Mouse (Mus musculus): ENCODE measurements at regions not wholly inside any gene's neighbourhood (a gene's known extent, or its start where the extent isn't known, plus 50 kb on each side); places are given as distances from the start of the nearest gene placed in this dataset.

DNA sequence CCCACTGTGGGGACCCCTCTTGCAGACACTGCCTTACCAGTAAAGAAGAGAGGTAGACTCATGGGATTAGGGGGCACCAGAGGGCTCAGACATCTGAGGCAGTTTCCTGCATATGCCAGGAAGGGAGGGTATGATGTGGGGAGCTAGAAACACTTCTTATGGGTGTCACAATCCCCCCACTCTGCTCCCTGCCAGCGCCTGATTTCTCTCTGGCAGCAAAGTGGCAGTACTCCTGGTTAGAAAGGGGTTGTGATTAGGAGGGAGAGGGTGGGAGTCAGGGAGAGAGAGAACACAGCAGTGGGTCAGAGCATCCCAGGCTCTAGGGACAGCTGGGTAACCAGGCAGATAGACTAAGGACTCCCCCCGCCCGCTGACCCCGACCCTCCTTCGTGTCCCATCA is 167.6 kb upstream of the Csf3r start:
- TF ChIP-seq POLR2A (IDR thresholded peaks at IDR 0.05; ENCODE audit: low read depth, low read length) = no peak
- no peak for TF ChIP-seq CTCF (IDR thresholded peaks at IDR 0.05; ENCODE audit: extremely low read depth, insufficient read depth, insufficient read length, insufficient replicate concordance)

Data from spleen, adult 2 months (tissue).